Mouse (Mus musculus): ENCODE measurements at regions not wholly inside any gene's neighbourhood (a gene's known extent, or its start where the extent isn't known, plus 50 kb on each side); places are given as distances from the start of the nearest gene placed in this dataset.

DNA sequence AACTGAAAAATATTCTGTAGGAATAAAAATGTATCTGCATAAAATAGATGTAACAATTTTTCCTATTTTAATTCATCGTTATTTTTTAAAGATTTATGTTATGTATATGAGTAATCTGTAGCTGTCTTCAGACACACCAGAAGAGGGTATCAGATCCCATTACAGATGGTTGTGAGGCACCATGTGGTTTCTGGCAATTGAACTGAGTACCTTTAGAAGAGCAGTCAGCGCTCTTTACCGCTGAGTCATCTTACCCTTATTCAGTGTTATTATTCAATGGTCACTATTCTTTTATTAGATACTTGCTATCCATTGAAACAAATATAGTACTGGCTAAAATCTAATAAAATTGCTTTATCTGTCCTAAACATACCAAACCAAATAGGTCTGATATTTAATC is 820.7 kb upstream of the Nrxn1 start:
- DNase-seq = no peak
- Histone ChIP-seq H3K9ac (no peak overlapping the region), H3K4me1 (ENCODE audit: insufficient read depth) (no peaks in the 10 kb centered on the region), H3K27me3 (ENCODE audit: insufficient read depth, low read length) (no peaks in the 10 kb centered on the region), H3K9me3 (ENCODE audit: low read length) (no peaks in the 10 kb centered on the region), H3K36me3 (ENCODE audit: insufficient read depth) (no peaks in the 10 kb centered on the region), H3K4me2 (ENCODE audit: low read depth) (no peak overlapping the region), H3K4me3 (ENCODE audit: low read depth, low read length) (no peak overlapping the region), H3K27ac (ENCODE audit: low read depth, low read length) (no peak overlapping the region)
- no peak for TF ChIP-seq CTCF (IDR thresholded peaks at IDR 0.05; ENCODE audit: low read depth)
- 90% methylated on average over 3 of the region's 3 CpGs for WGBS
- no peak for ATAC-seq

DNA sequence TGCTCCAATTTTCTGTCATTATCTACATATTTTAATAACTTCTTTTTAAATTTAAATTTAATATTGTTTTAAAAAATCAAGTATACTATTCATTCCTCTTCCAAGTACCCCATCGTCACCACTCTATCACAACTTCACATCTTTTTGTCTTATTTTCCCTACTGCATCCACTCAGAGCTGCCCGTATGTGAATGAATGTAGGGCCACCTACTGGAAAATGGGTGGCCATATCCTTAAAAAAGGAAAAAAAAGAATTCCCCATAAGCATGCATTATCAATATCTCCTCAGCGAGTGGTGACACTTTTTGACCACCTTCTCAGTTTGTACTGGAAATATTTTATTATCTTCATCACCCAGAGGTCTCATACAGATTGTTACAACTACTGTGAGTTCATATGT is 810.2 kb upstream of the Nrxn1 start:
- Histone ChIP-seq H3K27me3 (ENCODE audit: insufficient read depth, low read length) (no peaks in the 10 kb centered on the region), H3K4me1 (ENCODE audit: insufficient read depth) (no peaks in the 10 kb centered on the region), H3K36me3 (ENCODE audit: insufficient read depth) (no peaks in the 10 kb centered on the region), H3K4me3 (ENCODE audit: low read depth, low read length) (no peak overlapping the region), H3K9ac (no peak overlapping the region), H3K27ac (ENCODE audit: low read depth, low read length) (no peak overlapping the region), H3K9me3 (ENCODE audit: low read length) (no peaks in the 10 kb centered on the region), H3K4me2 (ENCODE audit: low read depth) (no peak overlapping the region)
- DNase-seq (no peak), ATAC-seq (no peak)
- 83% methylated on average over 3 of the region's 3 CpGs for WGBS
- no peak for TF ChIP-seq CTCF (IDR thresholded peaks at IDR 0.05; ENCODE audit: low read depth)

DNA sequence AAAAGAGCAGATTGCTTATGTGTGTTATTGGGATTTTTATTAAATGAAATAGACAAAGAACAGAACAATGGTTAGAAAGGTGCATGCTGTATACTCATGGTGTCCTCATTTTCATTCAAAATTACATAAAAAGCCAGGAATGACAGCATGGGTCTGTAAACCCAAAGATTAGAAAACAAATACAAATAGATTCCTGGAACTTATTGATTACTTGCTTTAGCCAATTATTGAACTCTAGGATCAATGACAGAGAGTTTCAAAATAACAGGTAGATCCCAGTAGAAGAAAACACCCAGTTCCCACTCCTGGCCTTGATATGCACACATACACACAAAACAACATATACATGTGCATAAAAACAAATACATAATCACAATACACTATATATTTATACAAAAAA is 782.4 kb upstream of the Nrxn1 start:
- Histone ChIP-seq H3K9ac (no peak overlapping the region), H3K36me3 (ENCODE audit: insufficient read depth) (no peaks in the 10 kb centered on the region), H3K4me3 (ENCODE audit: low read depth, low read length) (no peak overlapping the region), H3K4me1 (ENCODE audit: insufficient read depth) (no peaks in the 10 kb centered on the region), H3K27ac (ENCODE audit: low read depth, low read length) (no peak overlapping the region), H3K27me3 (ENCODE audit: insufficient read depth, low read length) (no peaks in the 10 kb centered on the region), H3K4me2 (ENCODE audit: low read depth) (no peak overlapping the region), H3K9me3 (ENCODE audit: low read length) (no peaks in the 10 kb centered on the region)
- no peak for TF ChIP-seq CTCF (IDR thresholded peaks at IDR 0.05; ENCODE audit: low read depth)
- DNase-seq = no peak
- no peak for ATAC-seq

DNA sequence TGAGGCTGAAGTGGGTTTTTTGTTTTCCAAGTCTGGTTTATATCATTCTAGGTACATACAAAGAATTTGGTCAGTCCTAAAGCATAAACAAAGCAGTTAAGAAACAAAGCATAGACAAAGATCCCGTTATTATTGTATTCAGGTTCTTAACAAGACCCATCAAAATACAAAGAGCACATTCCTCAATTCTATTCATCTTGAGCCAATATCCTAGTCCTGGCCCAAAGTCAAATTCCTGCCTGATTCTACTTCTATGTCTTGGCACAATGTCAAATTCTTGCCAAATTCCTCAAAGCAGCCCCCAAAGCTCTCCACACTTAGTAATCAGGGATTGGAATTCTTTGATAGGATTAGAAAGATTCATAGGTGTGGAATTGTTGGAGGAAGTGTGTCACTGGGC is 769.3 kb upstream of the Nrxn1 start:
- no peak; the same call in 1 of the 2 replicates for ATAC-seq
- WGBS = 31% methylated on average over 1 of the region's 1 CpGs
- no peak overlapping the region for H3K27ac ChIP-seq (ENCODE audit: low read depth, low read length)

More for the DNA sequence above, 769.3 kb upstream of the Nrxn1 start:
- peak; percentile 8 for DNase-seq
- Histone ChIP-seq H3K36me3 (ENCODE audit: insufficient read depth) (no peaks in the 10 kb centered on the region), H3K4me1 (ENCODE audit: insufficient read depth) (no peaks in the 10 kb centered on the region), H3K9me3 (ENCODE audit: low read length) (no peaks in the 10 kb centered on the region), H3K4me3 (ENCODE audit: low read depth, low read length) (no peak overlapping the region), H3K9ac (no peak overlapping the region), H3K27me3 (ENCODE audit: insufficient read depth, low read length) (no peaks in the 10 kb centered on the region), H3K4me2 (ENCODE audit: low read depth) (no peak overlapping the region)
- no peak for TF ChIP-seq CTCF (IDR thresholded peaks at IDR 0.05; ENCODE audit: low read depth)

Small RNA genes in the stretch of these regions (microRNA-seq; reads per million reads assigned to microRNA genes)
- gene Gm44345 = 0 reads per million in 2 experiments
